Mouse (Mus musculus) right cerebral cortex, postnatal 25 days (tissue): ENCODE data around the gene Stam2.

Source experiments
- DNase-seq: peaks from one replicate; pipeline ENCODE4 v3.0.0; 2022

The Stam2 gene

GRCm38 (mm10) chr2:52742256-52743158 lies at the start of gene Stam2:
Gene Stam2 (minus strand): TSS chr2:52742281.
- peak; percentile 91 for DNase-seq

DNA sequence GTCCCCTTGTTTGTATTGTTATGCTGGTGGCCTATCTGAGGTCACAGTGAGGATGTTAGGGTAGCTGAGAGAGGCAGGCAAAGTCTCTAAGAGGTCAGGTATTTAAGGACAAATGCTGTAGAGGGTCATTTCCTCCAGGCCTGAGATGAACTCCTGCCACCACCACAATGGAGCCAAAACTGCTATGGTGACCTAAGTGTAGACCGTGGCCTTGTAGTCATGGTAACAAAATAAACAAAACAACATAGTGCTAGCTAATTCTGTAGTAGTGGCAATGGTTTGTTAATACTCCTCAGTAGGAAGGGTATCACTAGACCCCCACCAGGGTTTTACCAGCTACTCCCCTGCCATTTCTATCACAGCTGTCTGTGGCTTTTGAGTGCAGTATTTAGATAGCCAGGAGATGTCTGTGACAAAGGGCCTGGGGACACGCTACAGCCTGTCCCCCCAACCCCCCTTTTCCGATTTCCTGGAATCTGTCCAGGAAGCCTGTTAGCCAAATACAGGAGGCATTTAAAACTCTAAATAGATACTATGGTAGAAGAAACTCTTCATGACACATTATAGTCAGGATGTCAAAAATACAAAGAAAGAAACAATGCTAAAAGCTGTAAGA lies 43.1 kb upstream of the Stam2 start:
- no peak for DNase-seq

DNA sequence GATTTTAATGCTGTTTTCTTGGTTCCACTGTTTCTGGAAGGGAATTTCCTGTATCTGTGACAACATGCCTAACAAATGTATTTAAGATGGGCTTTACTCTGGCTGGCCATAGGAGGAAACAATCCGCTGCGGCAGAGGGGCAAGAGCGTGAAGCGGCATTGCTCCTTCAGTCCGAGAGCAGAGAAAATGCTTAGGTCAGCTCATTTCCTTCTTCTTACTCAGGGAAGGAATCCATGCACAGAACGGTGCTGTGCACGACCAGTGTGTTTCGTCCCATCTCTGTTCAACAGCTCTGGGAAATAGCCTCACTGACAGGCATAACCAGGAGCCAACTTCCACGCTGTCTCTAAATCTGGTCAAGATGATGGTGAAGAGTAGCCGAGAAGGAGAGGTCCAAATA lies 37.9 kb upstream of the Stam2 start:
- no peak for DNase-seq

DNA sequence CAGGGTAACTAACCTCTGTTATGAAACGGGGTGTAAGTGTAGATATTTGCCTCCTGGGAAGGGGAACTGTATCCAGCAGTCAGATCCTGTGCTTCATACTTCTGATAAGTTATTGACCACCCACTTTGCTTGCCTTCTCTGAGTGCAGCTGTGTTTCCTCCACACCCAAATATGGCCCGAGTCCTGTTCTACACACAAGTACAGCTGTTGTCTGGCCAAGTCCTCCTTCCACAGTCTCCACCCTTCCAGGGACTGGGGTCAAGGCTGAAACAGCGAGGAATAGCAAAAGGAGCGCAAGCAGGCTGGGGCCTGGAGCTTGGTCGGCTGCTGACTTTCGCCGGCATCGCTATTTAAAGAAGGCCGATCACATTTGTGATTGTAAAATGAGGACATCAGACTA lies 37.3 kb upstream of the Stam2 start:
- DNase-seq: no peak

DNA sequence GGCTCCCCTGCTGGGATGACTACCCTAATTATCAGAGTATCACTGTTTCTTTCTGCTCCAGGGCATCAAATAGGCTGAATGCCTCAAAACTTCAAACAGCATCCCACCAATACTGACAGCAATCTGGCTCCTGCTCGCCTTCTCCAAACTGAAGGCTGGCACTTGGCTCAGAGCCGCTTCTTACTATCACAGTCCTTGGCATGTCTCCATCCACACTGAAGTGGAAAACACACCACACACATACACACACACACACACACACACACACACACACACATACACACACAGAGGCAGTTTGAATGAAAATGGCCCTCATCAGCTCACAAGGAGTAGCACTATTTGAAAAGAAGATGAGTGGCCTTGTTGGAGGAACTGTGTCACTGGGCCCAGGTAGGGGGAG lies 35.8 kb upstream of the Stam2 start:
- DNase-seq: no peak

- no peak for DNase-seq
These were observed 32.3 kb upstream of the Stam2 start for GRCm38 (mm10) chr2:52774373-52774772.

- DNase-seq: no peak
These were observed 30.8 kb upstream of the Stam2 start for GRCm38 (mm10) chr2:52772774-52773393.

DNA sequence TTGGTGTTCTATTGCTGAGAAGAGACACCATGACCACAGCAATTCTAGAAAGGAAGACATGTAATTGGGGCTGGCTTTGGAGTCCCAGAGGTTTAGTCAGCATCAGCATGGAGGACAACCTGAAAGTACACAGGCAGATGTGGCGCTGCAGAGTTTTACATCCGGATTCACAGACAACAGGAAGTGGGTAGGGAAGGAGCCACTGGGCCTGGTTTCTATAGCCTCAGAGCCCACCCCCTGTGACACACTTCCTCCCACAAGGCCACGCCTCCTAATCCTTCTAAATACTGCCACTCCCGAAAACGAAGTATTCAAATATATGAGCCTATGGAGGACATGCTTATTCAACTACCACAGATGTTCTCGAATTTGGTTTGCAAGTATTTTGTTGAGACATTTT lies 23.0 kb upstream of the Stam2 start:
- no peak for DNase-seq

DNA sequence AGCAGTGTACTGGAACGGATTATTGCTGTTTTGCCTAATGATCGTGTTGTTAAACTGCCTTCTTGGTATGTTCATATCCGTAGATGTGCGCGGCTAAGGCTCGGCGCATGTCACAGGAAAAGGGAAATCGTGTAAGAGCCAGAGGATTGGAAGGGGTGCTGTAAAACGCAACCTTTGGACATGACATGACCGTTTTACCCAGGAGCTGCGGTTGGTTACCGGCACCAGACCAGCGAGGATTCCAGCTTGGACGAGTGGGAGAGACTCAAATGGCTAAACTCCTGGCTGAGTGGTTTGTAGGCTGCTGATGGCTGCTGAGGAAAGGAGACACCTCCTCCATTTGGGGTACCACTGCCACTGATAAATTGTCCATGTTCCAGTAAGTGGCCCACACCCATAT lies 21.8 kb upstream of the Stam2 start:
- DNase-seq: no peak

DNA sequence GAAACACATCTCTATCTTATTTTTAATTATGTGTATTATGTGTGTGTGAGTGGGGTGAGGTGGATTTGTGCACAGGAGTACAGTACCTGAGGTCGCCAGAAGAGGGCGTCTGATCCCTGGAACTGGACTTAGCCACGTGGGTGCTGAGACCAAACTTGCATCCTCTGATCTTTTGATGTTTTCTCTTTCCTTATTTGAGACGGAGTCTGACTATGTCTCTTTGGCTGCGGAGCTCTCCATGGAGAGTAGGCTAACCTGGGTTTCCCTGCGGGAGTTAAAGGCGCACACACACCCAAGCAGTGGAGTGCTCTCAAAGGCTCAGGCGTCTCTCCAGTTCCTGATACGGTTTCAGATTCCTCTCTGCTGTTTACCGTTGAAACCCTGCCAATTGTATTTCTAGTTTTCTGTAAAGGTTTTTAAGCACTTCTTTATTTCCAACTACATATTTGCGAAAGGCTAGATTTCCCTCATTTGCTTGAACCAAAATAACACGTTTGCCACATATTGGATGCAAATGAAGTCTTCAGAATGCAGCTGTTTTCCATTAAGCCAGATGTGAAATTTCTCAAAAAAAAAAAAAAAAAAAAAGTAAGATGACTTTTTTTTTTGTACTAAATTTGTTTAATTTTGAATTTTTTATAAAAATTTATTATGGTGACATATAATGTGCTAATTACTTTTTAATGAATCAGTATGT lies 21.1 kb upstream of the Stam2 start:
- peak; percentile 75 for DNase-seq

GRCm38 (mm10) chr2:52762529-52762928 lies 20.4 kb upstream of the Stam2 start:
- DNase-seq: no peak

DNA sequence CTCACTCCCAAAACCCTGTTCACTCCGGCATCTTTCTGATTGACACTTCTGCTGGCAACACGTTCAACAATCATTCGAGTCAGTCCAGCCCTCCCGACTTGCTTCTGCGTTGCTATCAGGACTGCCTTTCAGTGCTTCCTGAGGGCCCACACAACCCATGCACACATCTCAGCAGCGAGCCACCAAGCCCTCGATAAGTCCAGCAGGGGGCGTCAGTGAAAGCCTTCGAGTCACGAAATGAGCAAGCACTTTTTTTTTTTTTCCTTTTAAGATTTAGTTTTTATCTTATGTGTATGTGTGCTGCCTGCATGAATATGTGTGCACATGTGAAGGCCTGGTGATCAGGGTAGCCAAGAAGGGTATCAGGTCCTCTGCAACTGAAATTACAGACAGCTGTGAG lies 16.5 kb upstream of the Stam2 start:
- peak; percentile 25 for DNase-seq

DNA sequence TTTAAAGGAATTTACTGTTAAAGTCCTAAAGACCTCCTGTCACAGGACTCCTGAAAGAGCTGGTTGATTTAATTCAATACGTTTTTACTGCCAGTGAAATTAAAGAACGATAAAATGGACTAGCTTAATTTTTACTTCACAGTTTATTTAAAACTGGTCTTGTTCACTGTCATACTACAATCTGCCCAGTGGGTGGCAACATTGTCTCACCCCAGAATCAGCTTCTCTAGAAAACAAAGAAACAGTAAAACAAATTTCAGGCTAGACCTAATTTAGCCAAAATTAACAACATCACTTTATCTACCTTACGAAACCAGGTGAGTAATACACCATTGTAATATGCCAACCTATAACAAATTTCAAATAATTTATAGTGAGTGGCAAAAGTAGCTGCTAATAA lies 14.6 kb upstream of the Stam2 start:
- no peak for DNase-seq

DNA sequence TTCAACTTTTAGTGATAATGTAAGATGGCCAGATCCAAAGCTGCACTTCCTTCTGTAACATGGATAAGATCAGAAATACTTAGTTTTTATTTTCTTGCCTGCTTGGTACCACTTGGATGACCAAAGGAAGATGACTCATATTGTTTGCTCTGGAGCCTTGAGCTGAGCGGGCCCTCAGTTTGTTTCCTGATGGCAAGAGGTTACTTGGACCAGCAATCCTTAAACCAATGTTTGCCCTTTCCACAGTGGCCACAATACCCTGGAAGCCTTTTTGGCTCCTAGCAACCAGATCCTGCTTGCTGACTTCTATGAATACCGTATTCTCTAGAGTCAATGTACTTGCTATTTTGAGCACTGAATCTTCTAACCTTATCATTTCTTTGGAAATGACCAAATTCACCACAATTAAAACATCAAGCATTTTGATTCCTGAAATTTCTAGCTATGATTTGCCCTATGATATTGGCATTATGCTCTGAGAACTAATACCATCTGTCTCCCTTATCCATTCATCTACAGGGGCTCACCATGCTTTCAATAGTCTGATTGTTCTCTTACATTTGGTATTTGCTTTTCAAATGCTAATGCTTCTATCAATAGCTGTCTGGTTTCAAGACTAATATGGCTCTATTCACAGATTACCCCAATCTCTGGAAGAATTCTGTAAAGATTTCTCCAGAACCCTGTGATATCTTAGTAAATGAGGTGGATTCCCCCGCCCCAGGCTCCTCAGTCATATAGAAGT lies 11.7 kb upstream of the Stam2 start:
- DNase-seq: no peak

- DNase-seq: no peak
These were observed 2.0 kb upstream of the Stam2 start for GRCm38 (mm10) chr2:52744099-52744498.

- DNase-seq: no peak
These were observed 313 bp downstream of the Stam2 start for GRCm38 (mm10) chr2:52741681-52742255.

DNA sequence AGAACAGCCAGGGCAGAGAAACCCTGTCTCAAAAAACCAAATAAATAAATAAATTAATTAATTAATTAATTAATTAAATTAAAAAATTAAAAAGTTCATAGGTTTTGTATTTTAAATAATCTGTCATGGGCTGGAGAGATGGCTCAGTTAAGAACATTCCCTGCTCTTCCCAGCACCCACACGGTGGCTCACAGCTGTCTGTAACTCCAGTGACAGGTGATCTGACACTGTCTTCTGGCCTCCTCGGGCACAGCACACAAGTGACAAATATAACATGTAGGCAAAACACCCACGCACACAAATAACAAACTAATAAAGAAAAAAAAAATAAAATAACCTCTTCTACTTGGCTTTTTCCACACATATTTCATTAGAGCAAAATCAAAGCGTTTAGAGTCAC lies 1.5 kb downstream of the Stam2 start:
- DNase-seq: no peak

- DNase-seq: no peak
These were observed 7.6 kb downstream of the Stam2 start for GRCm38 (mm10) chr2:52734504-52734903.

DNA sequence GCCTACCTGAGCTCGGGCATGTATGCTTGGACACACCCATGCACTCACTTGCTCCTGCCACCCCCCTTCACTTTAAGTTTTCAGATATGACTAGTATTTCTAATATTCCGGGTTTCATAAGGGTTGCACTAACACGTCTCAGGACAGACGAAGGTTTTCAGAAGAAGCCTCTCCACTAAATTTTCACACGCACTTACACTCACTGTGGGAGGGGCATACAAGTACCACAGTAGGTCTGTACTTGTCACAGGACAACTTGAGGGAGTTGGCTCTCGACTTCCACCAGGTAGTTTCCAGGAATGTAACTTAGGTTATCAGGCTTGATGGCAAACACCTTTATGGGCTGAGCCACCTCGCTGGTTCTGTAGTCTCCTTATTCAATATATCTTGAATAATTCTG lies 8.4 kb downstream of the Stam2 start:
- no peak for DNase-seq

GRCm38 (mm10) chr2:52732611-52733010 lies 9.5 kb downstream of the Stam2 start:
- DNase-seq: no peak

- DNase-seq: no peak
These were observed 10.1 kb downstream of the Stam2 start for GRCm38 (mm10) chr2:52732001-52732400.

GRCm38 (mm10) chr2:52730891-52731290 lies 11.2 kb downstream of the Stam2 start:
- DNase-seq: no peak
